Mouse (Mus musculus): ENCODE data around the gene Zfp566.

GRCm38 (mm10) chr7:30086524-30086923 is 3.8 kb downstream of the Zfp566 start:
- TF ChIP-seq CTCF (IDR thresholded peaks at IDR 0.05; ENCODE audit: borderline replicate concordance, control insufficient read depth, extremely low read depth, insufficient read depth, low read length, poor library complexity) (no peak), POLR2A (IDR thresholded peaks at IDR 0.05; ENCODE audit: control insufficient read depth, extremely low read depth, insufficient read depth, low read length, poor library complexity) (no peak)
